Mouse (Mus musculus) hindbrain, embryonic 12.5 days (tissue): ENCODE data around the gene Tanc1. TPM values are rescaled to one million over a fixed set of nuclear protein-coding genes. Genes with fewer than 3 reads are reported as not detected.

ENCODE experiments used
- ATAC-seq: fragments of 200-750 bp; cut with Nextera tagmentation; 2 replicates; pipeline ENCODE4 v1.8.0; 2017; ENCODE audit warnings: moderate TSS enrichment; ENCODE audit not compliant: low FRiP score
- H3K27ac ChIP-seq: fragments of 300-500 bp; sonication (generic); 2 replicates; pipeline ENCODE4 v1.5.1; 2016; ENCODE audit warnings: mild to moderate bottlenecking
- H3K27me3 ChIP-seq: fragments of 300-500 bp; sonication (generic); 2 replicates; pipeline ENCODE4 v1.6.1; 2016; ENCODE audit warnings: mild to moderate bottlenecking
- H3K36me3 ChIP-seq: fragments of 300-500 bp; sonication (generic); 2 replicates; pipeline ENCODE4 v1.6.1; 2016; ENCODE audit warnings: mild to moderate bottlenecking
- H3K4me1 ChIP-seq: fragments of 300-500 bp; sonication (generic); 2 replicates; pipeline ENCODE4 v1.6.1; 2016
- H3K4me2 ChIP-seq: fragments of 300-500 bp; sonication (generic); replicated peaks from 2 replicates; pipeline ENCODE4 v1.6.1; 2016; ENCODE audit warnings: mild to moderate bottlenecking
- H3K4me3 ChIP-seq: fragments of 300-500 bp; sonication (generic); 2 replicates; pipeline ENCODE4 v1.5.1; 2016; ENCODE audit warnings: mild to moderate bottlenecking
- H3K9ac ChIP-seq: fragments of 300-500 bp; sonication (generic); 2 replicates; pipeline ENCODE4 v1.6.1; 2016; ENCODE audit warnings: mild to moderate bottlenecking, moderate library complexity
- H3K9me3 ChIP-seq: fragments of 300-500 bp; sonication (generic); replicated peaks from 2 replicates; pipeline ENCODE4 v1.6.1; 2016; ENCODE audit warnings: mild to moderate bottlenecking
- WGBS: fragments of 180-500 bp; shearing (Covaris S2); methylation state at CpG from one replicate; pipeline ENCODE4 v1.1.7; 2016; 5-methylcytosine and 5-hydroxymethylcytosine counted together
- polyA plus RNA-seq: library from polyadenylated mRNA; unstranded; fragments of >200 nt; fragmentation: Nextera tagmentation; extraction: Ambion mirVana; gene quantifications from 2 replicates; pipeline ENCODE4 v1.2.1, GENCODE M21; 2016

The Tanc1 gene
- polyA plus RNA-seq, 1 experiment from 2014 or later: 18.9 TPM

DNA sequence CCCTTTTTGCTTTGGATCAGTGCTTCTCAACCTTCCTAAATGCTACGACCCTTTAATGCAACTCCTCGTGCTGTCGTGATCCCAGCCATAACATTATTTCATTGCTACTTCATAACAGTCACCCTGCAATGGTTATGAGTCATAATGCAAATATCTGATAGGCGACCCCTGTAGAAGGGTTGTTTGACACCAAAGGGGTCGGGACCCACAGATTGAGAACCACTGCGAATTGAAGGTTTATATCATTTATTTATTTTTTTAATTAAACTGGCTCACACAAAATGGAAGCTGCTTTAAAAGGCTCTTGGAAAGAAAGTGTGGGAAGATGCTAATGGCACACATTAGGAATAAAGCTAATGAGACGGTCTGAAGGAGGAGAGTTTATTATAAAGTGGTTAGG lies 7.2 kb downstream of the Tanc1 start:
- H3K9me3 ChIP-seq: no peaks in the 10 kb centered on the region
- 90% methylated on average over 7 of the region's 7 CpGs for WGBS
- ATAC-seq: no peak

DNA sequence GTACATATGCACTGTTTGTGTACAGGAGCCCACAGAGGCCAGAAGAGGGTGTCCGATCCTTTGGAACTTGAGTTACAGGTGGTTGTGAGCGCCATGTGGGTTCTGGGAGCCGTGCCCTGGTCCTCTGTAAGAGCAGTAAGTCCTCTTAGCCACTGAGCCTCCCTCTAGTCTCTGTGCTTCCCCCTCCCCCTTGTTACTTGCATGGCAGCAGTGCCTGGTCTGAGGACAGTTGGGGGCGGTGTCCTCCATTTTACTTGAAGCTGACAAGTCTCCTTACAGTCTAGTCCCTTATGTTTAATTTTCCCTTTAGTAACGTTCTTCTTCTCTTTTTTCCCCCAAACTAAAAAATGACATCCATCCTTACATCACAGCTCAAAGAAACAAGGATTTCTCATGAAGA lies 8.8 kb downstream of the Tanc1 start:
- Histone ChIP-seq H3K4me2 (no peak overlapping the region), H3K36me3 (no peaks in the 10 kb centered on the region), H3K4me3 (no peak overlapping the region), H3K9ac (no peak overlapping the region), H3K27ac (no peak overlapping the region), H3K4me1 (no peaks in the 10 kb centered on the region), H3K27me3 (no peaks in the 10 kb centered on the region), H3K9me3 (no peaks in the 10 kb centered on the region)
- no peak for ATAC-seq
- 83% methylated on average over 5 of the region's 5 CpGs for WGBS

More for the DNA sequence above, 7.2 kb downstream of the Tanc1 start:
- no peak overlapping the region for H3K4me2 ChIP-seq
- no peaks in the 10 kb centered on the region for H3K36me3 ChIP-seq
- H3K4me3 ChIP-seq: no peak overlapping the region
- no peak overlapping the region for H3K27ac ChIP-seq
- 0 out of 2 replicates have a peak, but pooled peaks cover 2% of the 10 kb centered on the region for H3K27me3 ChIP-seq
- H3K4me1 ChIP-seq: peaks cover under 1% of the 10 kb centered on the region; the same call in 1 of the 2 replicates
- H3K9ac ChIP-seq: no peak overlapping the region

DNA sequence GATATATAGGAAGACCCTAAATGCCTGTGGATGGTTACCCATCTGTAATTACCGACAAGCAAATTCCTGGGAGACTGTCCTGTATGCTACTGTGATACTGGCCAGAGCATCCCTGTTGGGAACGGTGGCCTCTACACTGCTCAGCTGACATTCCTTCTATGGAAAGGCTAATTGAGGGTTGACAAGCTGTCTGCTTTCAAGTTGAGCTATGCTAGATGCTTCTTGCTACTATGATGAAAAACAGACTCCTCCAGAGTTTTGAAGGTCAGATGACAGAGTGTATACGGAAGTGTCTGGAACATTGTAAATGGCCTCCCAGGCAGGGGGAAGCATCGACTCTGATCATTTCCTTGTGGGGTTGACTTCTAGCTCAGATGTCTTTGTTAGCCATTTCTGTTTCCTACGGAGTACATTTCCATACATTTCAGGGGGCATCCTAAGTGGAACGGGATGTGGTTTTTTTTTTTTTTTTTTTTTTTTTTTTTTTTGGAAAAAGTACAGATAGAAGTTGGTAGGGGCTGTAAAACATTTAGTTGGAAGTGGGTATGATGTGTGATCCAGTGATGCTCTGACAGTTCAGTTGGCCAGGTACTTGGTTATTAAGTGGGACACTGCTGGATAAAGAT lies 10.8 kb downstream of the Tanc1 start:
- Histone ChIP-seq H3K4me3 (no peak overlapping the region), H3K4me1 (peaks cover 4% of the 10 kb centered on the region; the same call in 1 of the 2 replicates), H3K36me3 (no peaks in the 10 kb centered on the region), H3K27ac (no peak overlapping the region), H3K27me3 (no peaks in the 10 kb centered on the region), H3K9ac (no peak overlapping the region), H3K4me2 (no peak overlapping the region), H3K9me3 (no peaks in the 10 kb centered on the region)
- 57% methylated on average over 6 of the region's 6 CpGs for whole genome bisulfite sequencing
- no peak for ATAC-seq

DNA sequence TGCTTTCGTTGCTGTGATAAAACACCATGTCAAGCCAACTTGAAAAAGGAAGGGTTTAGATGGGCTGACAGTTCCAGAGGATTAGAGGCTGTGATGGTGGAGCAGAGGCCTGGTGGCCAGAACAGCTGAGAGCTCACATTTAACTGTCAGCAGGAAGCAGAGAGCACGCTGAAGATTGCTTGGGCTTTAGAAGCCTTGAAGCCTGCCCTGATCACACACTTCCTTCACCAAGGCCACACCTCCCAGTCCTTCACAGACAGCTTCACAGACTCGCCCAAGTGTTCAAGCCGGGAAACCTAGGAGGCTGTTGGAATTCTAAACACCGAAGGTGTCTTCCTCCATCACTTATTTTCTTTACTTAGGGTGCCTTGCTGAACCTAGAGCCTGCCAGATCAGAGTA lies 12.0 kb downstream of the Tanc1 start:
- Histone ChIP-seq H3K4me1 (peaks cover 4% of the 10 kb centered on the region; the same call in 1 of the 2 replicates), H3K27me3 (no peaks in the 10 kb centered on the region), H3K9ac (no peak overlapping the region), H3K4me2 (no peak overlapping the region), H3K4me3 (no peak overlapping the region), H3K9me3 (no peaks in the 10 kb centered on the region), H3K27ac (no peak overlapping the region), H3K36me3 (no peaks in the 10 kb centered on the region)
- 79% methylated on average over 5 of the region's 5 CpGs for WGBS
- no peak for ATAC-seq

DNA sequence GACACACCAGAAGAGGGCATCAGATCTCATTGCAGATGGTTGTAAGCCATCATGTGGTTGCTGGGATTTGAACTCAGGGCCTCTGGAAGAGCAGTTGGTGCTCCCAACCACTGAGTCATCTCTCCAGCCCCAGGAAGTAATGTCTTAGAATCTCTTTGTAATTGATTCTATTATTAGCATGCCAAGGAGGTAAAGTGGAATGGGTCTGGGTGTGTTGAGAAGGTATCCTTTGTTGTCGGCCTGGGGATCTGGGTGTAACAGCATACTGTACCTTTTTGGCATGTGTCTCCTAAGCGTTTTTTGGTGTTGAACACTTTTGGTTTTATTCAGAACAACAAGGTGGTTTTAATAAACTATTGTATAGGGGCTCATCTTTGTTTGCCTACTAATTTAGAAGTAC lies 13.6 kb downstream of the Tanc1 start:
- no peaks in the 10 kb centered on the region for H3K36me3 ChIP-seq
- H3K4me2 ChIP-seq: no peak overlapping the region
- no peak overlapping the region for H3K27ac ChIP-seq
- ATAC-seq: no peak
- H3K9ac ChIP-seq: no peak overlapping the region
- H3K27me3 ChIP-seq: no peaks in the 10 kb centered on the region
- no peak overlapping the region for H3K4me3 ChIP-seq
- no peaks in the 10 kb centered on the region for H3K9me3 ChIP-seq
- 91% methylated on average over 2 of the region's 2 CpGs for WGBS
- H3K4me1 ChIP-seq: peaks cover 7% of the 10 kb centered on the region

DNA sequence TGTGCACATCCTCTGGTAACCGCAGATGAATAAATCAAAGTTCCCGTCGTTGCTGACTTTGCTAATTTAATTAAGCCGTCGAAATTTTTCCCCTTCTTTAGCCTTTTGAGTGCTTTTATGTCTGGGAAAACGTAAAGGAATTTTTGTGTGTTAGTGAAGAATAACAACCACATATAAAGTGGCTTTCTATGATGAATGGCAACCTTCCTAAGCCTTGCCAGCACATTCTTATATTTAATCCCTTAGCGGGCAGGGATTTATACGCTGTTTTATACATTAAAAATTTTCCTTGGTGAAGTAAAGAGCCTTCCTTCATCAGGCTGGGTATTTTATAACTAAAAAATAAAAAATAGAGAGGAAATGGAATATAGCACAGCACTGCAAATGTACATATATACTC lies 14.1 kb downstream of the Tanc1 start:
- no peak overlapping the region for H3K9ac ChIP-seq
- no peaks in the 10 kb centered on the region for H3K27me3 ChIP-seq
- WGBS: 86% methylated on average over 8 of the region's 8 CpGs
- no peak for ATAC-seq
- H3K27ac ChIP-seq: no peak overlapping the region
- H3K4me1 ChIP-seq: peaks cover 7% of the 10 kb centered on the region
- H3K4me3 ChIP-seq: no peak overlapping the region
- H3K9me3 ChIP-seq: no peaks in the 10 kb centered on the region
- no peaks in the 10 kb centered on the region for H3K36me3 ChIP-seq
- H3K4me2 ChIP-seq: no peak overlapping the region

DNA sequence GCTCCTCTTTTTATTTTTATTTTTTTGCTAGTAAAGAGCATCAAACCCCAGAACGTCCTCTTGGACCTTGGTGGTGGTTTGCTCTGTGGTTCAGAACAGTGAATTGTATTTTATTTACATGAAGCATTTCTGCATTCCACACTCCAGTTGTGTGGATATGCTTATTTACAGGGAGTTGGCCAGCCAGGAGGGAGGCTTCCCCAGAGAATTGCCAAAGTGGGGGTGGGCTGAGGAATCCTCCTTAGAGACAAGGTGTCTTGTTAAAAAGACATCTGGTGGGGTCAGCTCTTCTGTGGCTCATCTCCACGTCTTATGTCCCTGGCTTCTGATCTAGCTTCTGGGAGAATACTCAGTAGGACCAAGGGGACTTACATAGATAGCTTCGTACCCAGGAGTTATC lies 14.6 kb downstream of the Tanc1 start:
- Histone ChIP-seq H3K9ac (no peak overlapping the region), H3K4me1 (peaks cover 7% of the 10 kb centered on the region), H3K4me3 (no peak overlapping the region), H3K9me3 (no peaks in the 10 kb centered on the region), H3K4me2 (no peak overlapping the region), H3K36me3 (no peaks in the 10 kb centered on the region), H3K27me3 (no peaks in the 10 kb centered on the region), H3K27ac (no peak overlapping the region)
- ATAC-seq: no peak
- WGBS: 80% methylated on average over 3 of the region's 3 CpGs

DNA sequence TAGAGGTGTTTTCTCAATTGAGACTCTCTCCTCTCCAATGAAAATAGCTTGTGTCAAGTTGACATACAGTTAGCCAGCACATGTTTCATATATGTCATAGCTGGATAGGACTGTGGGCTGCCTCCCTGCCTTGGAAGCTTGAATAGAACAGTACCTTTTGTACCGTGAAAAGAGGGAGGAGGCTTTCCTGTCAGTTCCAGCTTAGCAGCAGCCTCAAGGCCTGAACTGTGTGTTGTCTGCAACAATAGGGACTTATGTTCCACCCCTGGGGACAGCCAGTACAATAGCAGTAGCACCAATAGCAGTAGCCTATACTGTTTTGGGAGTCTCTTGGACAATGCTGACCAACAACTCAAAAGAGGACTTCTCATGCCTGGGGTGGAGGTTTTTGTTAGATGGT lies 15.7 kb downstream of the Tanc1 start:
- Histone ChIP-seq H3K4me2 (no peak overlapping the region), H3K27me3 (no peaks in the 10 kb centered on the region), H3K9me3 (no peaks in the 10 kb centered on the region), H3K4me3 (no peak overlapping the region), H3K27ac (no peak overlapping the region), H3K9ac (no peak overlapping the region), H3K4me1 (peaks cover 7% of the 10 kb centered on the region), H3K36me3 (no peaks in the 10 kb centered on the region)
- 24% methylated on average over 1 of the region's 1 CpGs for WGBS
- ATAC-seq: no peak

DNA sequence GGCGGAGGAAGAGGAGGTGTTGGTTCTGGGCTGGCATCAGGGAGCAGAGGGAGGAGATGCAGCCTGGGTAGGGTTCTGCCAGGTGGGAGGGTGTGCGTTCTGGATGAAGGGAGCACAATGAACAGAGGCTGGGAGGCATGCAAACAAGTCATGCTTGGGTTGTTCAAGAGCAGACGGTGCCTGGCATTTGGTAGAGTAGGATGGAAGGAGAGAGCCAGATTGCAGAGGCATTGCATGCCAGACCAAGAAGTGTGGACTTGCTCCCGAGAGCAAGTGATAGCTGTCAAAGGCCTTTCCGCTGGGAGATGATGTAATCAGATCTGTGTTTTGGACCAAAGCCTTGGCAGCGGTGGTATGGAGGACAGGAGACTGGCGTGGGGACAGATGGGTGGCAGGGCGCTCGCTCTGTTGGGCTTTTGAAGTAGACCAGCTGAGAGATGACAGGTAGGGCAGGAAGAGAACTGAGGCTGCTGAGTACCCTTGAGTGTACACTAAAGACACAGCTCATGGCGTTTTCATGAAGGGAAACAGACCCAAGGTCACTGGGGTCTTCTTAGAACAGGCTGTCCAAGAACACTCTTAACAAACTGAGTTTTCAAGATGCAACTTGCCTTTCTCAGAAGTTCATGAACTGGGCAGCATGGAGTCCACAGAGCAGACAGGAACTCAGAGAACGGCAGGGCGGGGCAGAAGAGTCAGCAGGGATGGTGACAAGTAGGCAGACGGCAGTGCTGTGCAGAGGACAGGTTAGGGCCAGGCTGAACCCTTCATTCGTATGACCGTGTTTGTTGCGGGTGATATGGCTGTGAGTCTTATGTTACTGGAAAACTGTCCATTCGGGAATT lies 16.4 kb downstream of the Tanc1 start:
- no peak overlapping the region for H3K9ac ChIP-seq
- 79% methylated on average over 17 of the region's 17 CpGs for WGBS
- H3K27ac ChIP-seq: no peak overlapping the region
- no peaks in the 10 kb centered on the region for H3K27me3 ChIP-seq
- H3K9me3 ChIP-seq: no peaks in the 10 kb centered on the region
- H3K4me3 ChIP-seq: no peak overlapping the region
- H3K4me2 ChIP-seq: no peak overlapping the region
- peaks cover 7% of the 10 kb centered on the region for H3K4me1 ChIP-seq
- no peaks in the 10 kb centered on the region for H3K36me3 ChIP-seq
- no peak for ATAC-seq

DNA sequence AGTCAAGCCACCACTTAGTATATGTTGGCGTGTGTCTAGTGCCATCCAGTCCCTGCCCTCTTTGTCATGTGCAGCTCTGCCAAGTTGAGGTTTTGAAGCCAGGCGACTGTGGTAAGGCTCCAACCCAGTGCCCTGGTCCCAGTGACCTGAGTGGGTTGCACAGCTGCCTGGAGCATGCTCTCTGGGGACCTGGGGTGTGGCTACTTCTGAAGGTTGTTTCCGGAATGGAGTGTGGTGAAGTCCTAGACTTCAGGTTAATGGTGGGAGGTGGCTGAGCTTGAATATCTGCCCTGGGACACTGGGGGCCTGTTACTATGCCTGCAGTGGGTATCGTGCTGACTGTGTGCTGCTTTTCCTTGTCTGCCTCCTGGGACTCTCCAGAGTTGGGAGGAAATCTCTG lies 18.0 kb downstream of the Tanc1 start:
- no peak overlapping the region for H3K4me3 ChIP-seq
- H3K9me3 ChIP-seq: 0 out of 2 replicates have a peak, but pooled peaks cover under 1% of the 10 kb centered on the region
- no peak overlapping the region for H3K4me2 ChIP-seq
- H3K4me1 ChIP-seq: peaks cover 7% of the 10 kb centered on the region
- no peaks in the 10 kb centered on the region for H3K27me3 ChIP-seq
- H3K27ac ChIP-seq: no peak overlapping the region
- 84% methylated on average over 4 of the region's 4 CpGs for WGBS
- ATAC-seq: no peak
- H3K36me3 ChIP-seq: no peaks in the 10 kb centered on the region
- no peak overlapping the region for H3K9ac ChIP-seq

DNA sequence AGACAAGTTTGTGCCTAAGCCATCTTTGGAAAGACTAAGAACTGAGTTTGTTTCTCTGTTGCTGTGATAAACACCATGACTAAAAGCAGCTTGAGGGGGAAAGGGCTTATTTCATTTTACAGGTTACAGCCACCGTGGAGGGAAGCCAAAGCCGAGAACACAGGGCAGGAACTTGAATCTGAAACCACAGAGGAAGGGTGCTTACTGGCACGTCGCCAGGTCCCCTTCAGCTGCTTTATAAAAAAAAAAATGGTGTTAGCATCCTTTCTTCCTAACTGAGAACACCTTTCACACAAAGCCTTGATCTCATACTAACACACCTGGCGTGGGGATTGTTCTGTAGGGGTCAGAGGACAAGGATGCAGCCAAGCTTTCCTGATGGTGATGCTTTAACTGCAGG lies 19.6 kb downstream of the Tanc1 start:
- Histone ChIP-seq H3K4me2 (no peak overlapping the region), H3K4me1 (peaks cover 7% of the 10 kb centered on the region), H3K4me3 (no peak overlapping the region), H3K9ac (no peak overlapping the region), H3K36me3 (no peaks in the 10 kb centered on the region), H3K9me3 (0 out of 2 replicates have a peak, but pooled peaks cover 4% of the 10 kb centered on the region), H3K27ac (no peak overlapping the region), H3K27me3 (no peaks in the 10 kb centered on the region)
- 76% methylated on average over 5 of the region's 5 CpGs for WGBS
- ATAC-seq: no peak

DNA sequence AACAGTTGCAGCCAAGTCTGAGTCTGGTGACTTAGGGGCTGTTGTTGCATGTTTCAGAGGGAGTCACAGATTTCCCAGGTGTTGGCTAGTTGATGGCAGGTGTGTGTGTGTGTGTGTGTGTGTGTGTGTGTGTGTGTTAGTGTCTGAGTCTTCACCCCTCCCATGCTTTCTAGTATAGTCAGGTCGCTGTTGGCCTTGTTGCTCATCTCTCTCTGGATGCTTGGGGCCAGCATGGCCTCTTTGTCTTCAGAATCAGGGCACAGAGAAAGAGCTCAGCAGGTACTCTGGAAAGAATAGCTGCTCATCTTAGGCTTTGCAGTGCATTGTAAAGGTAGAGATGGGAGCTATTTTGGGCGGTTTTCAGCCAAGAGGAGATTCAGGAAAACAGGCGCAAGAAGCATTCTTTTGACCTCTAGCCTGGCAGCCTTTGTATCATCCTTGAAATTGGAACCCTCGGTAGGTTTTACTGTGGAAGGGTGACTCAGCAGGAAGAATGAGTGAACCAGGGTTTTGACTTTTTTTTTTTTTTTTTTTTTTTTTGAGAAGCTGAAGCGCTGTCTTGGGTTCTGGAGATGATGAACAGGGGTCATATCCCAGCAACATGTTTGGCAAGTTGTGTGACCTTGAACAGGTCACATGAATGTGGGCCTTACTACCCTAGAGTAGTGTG lies 22.1 kb downstream of the Tanc1 start:
- no peaks in the 10 kb centered on the region for H3K27me3 ChIP-seq
- no peak overlapping the region for H3K4me2 ChIP-seq
- no peak for ATAC-seq

More for the DNA sequence above, 22.1 kb downstream of the Tanc1 start:
- Histone ChIP-seq H3K9me3 (0 out of 2 replicates have a peak, but pooled peaks cover 4% of the 10 kb centered on the region), H3K27ac (no peak overlapping the region), H3K4me3 (no peak overlapping the region), H3K4me1 (peaks cover 5% of the 10 kb centered on the region; the same call in 1 of the 2 replicates), H3K9ac (no peak overlapping the region), H3K36me3 (no peaks in the 10 kb centered on the region)
- 44% methylated on average over 5 of the region's 5 CpGs for WGBS
